Mouse (Mus musculus) lung, postnatal 10 days (tissue): ENCODE data around the gene Itgb1bp2.
A peak's percentile ranks its signal among the peaks of the same experiment; 100 is the strongest.

Experiments used
- DNase-seq: peaks from one replicate; pipeline ENCODE4 v3.0.0; 2021

The Itgb1bp2 gene

GRCm38 (mm10) chrX:101448886-101449475 lies at the start of gene Itgb1bp2:
Gene Itgb1bp2 (plus strand): TSS chrX:101449088.
- DNase-seq = peak; percentile 2

GRCm38 (mm10) chrX:101418946-101419724 lies 29.8 kb upstream of the Itgb1bp2 start:
- peak; percentile 80 for DNase-seq

GRCm38 (mm10) chrX:101419725-101420699 lies 28.9 kb upstream of the Itgb1bp2 start:
- DNase-seq = peak; percentile 92

DNA sequence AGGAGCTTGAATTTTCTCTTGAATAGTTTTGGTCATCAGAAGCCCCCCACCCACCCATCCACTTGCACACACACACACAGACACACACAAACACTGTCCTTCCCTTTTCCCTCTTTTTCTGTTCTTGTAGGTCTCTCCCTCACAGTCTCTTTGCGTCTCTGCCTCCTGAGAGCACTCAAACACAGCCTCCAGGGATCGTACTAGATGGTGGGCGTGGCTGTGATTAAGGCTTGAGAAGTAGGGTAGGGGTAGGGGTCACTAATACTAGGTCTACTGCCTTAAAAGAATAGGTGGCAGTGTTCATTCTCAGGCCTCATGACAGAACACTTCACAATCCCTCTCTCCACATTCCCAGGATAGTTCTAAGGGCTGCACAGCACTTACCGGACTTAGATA lies 28.2 kb upstream of the Itgb1bp2 start, which contains the start of gene Zmym3:
Zmym3 (minus strand) TSS at position 150 of the 396 bp plus-strand sequence.
- DNase-seq = peak; percentile 3

DNA sequence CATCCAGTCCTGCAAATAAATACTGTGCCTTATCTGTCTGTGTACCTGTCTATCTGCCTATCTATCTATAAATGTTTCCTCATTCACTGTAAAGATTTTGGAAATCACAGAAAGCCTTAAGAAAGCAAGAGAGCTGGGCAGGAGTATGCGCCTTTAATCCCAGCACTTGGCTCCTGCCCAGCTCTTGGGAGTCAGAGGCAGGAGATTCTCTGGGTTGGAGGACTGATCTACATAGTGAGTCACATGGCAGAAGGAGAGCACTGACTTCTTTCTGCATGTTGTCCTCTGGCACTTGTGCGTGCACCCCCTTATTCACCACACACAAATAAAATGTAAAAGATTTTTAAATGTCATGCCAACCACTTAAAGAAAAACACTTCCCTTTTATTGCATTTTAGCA lies 25.4 kb upstream of the Itgb1bp2 start:
- DNase-seq = no peak

GRCm38 (mm10) chrX:101427774-101428173 lies 21.1 kb upstream of the Itgb1bp2 start:
- peak; percentile 35 for DNase-seq

- DNase-seq = no peak
These were observed 20.1 kb upstream of the Itgb1bp2 start for GRCm38 (mm10) chrX:101428785-101429141.

- peak; percentile 93 for DNase-seq
These were observed 19.5 kb upstream of the Itgb1bp2 start, which contains the start of gene Nono for GRCm38 (mm10) chrX:101429142-101429949. Gene Nono (plus strand): TSS chrX:101429318.

DNA sequence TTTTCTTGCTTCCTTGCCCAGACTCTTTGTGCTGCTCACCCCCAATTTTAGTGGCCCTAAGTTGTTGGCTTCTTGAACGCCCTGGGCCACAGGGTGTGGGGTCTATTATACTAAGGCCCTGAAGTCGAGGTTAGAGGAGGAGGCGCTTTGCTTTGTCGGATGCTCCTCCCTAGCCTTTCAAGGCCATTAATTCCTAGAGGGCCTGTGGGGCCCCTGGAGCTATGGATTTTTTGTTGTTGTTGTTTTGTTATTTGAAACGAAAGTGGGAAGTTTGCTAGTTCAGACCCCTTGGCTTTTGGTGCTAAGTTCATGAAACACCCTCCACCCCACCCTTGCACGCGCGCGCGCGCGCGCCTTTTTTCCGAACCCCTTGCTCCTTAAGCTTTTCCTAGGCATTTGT lies 18.9 kb upstream of the Itgb1bp2 start:
- no peak for DNase-seq

- DNase-seq = no peak
These were observed 2.3 kb downstream of the Itgb1bp2 start for GRCm38 (mm10) chrX:101451147-101451546.

DNA sequence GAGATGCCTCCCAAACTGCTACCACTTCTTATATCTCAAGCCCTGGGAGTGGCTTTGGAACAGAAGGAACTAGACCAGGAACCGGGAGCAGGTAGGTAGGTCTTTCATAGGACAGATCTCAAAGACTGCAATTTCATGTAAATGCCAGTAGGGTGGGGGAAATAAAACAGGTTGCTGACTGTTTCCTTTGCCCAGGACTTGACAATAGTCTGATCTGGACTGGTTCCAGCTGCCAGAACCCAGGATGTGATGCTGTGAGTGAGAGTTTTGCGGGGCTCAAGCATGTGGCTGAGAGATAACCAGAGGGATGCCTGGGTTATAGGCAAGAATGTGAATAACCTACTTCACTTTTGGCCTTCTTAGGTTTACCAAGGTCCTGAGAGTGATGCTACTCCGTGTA lies 2.7 kb downstream of the Itgb1bp2 start:
- DNase-seq = no peak

DNA sequence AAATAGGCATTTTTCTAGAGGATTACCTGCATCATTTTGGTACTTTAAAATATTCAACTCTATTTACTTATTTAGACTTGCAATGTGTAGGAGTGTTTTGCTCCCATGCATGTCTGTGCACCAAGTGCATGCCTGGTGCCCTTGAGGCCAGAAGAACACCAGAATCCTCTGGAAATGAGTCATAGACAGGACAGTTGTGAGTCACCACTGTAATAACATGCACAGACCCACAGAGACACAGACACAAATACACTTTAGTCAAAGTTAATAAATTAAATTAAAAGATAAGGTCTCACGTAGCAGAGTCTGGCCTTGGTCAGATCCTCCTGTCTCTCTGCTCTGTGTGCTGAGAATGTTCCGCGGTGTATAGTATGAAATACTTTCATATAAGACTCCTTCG lies 23.3 kb downstream of the Itgb1bp2 start:
- DNase-seq = no peak

GRCm38 (mm10) chrX:101481604-101482350 lies 32.9 kb downstream of the Itgb1bp2 start:
- DNase-seq = no peak

GRCm38 (mm10) chrX:101486487-101487152 lies 37.7 kb downstream of the Itgb1bp2 start:
- peak; percentile 63 for DNase-seq
